Mouse (Mus musculus): Measurements from ENCODE around the gene Tox4.
"Not testable (repeated sequence)": the region's sequence is repeated elsewhere in the genome, so short reads cannot be mapped to it uniquely, and the experiment has no call there.

The Tox4 gene

GRCm38 (mm10) chr14:52278932-52279746 is at the start of gene Tox4, which contains the start of gene Rab2b:
Tox4 (plus strand) TSS chr14:52279146.
Rab2b (minus strand) TSS chr14:52279545.
- peak; percentile 97 for DNase-seq (ENCODE audit: low spot score)

DNA sequence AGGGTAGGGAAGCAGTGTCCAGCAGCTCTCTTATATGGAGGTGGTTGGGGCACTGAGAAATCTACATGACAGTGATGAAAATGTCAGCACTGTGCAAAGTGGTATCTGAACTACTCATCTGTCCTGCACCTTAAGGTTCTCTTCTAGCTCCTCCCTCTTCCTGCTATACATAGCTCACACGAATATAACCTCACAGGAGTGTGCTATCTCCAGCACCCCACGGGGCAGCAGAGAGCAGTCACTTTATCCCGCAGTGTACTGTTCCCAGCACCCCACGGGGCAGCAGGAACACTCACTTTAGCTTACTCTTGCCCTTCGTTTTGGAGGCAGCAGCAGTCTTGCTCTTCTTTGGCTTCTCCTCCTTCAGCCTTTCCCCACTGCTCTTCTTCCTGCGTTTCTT is 46.7 kb upstream of the Tox4 start:
- no peak for DNase-seq (ENCODE audit: low spot score)

DNA sequence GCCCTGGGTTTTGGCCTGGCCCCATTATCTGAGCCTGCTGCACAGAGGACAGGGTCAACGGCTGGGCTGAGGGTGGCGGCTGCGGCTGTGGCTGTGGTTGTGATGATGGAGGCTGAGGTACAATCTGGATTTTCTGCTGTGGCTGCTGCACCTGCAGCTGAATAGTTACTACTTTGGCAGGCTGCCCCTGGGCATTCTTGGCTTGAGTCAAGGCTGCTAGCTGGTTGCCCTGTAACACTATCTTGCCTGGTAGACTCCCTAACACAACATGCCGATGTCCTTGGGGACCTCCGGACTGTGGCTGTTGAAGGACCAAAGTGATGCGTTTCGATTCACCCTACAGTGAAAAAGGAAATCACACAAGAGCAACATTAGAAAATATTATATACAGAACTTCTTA is 43.8 kb upstream of the Tox4 start:
- peak; percentile 75 for DNase-seq (ENCODE audit: low spot score)

GRCm38 (mm10) chr14:52236216-52236615 is 42.7 kb upstream of the Tox4 start:
- DNase-seq (ENCODE audit: low spot score): no peak

DNA sequence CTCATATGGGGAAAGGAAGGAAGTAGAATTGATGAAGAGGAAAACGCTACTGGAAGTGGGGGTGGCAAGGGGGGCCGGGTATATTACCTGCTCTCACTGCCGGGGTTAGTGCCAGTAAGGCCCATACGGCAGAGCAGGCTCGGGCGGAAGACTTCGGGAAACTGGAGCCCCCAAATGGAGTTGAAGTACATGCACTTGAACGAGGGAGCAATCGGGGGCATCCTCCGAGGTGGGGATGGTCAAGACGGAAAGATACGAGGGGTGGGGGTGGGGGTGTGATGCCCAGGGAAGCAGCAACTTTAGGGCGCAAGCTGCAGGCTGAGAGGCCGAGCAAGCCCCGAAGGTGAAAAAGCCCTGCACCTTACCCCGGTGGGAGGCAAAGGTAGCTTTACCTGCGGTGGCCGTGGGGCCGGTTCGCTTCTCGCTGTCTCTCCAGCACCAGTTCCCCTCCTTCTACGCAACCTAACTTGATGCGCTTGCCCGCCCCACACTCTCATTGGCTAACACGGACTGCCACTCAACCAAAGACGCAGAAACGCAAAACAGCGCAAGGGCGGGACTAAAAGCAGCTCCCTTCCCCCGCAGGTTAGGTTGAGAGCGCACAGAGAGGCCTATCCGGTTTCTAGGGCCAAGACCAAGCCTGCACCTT is 34.8 kb upstream of the Tox4 start:
- DNase-seq (ENCODE audit: low spot score): peak; percentile 97

- no peak for DNase-seq (ENCODE audit: low spot score)
Measured at GRCm38 (mm10) chr14:52244690-52245042, 34.3 kb upstream of the Tox4 start.

DNA sequence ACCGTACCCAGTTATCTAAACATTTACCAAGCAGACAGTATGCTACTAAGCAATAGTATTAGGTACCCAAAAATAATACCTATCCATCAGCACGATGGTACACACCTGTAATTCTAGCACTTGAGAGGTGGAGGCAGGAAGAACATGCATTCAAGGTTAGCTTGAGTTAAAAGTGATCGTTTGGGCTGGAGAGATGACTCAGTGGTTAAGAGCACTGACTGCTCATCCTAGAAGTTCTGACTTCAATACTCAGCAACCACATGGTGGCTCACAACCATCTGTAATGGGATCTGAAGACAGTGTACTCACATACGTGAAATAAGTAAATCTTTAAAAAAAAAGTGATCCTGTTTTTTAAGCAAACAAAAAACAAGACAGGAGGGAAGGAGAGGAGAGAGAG is 32.8 kb upstream of the Tox4 start:
- no peak for DNase-seq (ENCODE audit: low spot score)

DNA sequence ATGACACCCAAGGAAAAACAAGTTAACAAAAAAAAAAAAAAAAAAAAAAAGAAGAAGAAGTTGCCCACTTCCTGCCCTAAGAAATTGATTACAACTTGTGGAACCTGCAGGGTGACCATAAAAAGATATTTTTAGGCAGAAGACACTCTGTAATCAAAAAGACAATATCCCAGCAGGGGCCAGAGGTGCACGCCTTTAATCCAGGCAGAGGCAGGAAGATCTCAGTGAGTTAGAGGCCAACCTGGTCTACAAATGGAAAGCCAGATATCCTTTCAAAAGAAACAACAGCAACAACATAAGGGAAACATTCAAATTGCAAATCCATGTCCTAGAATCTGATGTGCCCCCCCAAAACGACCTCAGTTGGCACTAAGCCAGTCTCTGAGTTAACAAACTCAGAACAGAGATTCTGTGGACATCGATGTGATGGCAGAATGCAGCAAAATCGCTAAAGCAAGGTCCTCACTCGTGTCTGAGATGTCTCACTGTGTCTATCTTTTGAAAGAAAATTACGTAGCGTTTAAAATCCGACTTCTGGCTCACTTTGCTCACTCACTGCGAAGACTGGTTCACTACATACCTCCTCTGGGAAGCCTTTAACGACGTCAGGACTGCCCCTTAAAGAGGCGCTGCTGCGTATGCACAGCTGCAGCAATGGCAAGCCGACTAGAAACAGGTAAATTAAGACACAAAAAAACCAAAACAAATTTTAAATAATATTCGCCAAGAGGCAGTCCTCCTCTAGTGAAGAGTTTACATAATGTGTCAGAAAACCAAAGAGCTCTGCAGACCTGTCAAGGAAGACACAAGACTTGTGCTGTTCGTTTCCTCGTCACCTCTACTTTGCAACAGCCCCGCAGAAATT is 22.4 kb upstream of the Tox4 start:
- DNase-seq (ENCODE audit: low spot score): no peak

DNA sequence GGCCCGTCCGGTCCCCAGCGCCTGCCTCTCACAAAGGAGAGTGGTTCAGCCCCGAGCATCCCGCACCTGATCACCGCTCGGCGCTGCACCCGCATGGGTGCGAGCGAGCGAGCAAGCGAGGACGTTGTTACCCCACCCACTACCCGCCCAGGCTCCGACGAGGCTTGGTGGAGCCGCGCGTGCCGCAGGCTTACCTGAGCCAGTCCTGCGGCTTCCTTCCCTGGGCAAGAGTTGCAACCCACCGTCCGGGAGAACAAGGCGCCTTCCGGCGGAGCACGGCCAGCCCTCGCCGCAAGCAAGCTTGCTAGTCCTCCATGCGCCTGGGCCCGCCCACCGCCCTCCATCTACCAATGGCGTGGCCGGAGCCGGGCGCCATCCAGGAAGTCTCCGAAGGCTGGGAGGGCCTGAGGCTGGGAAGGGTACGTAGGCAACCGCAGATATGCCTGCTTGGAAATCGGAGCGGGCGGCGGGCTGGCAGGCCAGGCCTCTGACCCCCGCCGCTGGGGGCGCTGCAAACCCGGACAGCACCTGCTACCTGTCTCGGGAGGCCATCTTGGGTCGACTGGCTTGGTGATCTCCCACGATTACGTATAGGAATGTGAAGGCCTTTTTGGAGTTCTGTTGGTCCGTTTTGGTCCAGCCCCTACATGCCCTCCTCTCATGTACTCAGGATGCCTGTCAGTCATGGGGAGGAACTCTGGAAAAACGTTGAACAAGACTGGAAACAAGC is 21.3 kb upstream of the Tox4 start, which contains the start of gene Chd8:
Gene Chd8, minus strand, starts transcription at position 297 of the 730 bp plus-strand sequence.
- DNase-seq (ENCODE audit: low spot score): peak; percentile 98

DNA sequence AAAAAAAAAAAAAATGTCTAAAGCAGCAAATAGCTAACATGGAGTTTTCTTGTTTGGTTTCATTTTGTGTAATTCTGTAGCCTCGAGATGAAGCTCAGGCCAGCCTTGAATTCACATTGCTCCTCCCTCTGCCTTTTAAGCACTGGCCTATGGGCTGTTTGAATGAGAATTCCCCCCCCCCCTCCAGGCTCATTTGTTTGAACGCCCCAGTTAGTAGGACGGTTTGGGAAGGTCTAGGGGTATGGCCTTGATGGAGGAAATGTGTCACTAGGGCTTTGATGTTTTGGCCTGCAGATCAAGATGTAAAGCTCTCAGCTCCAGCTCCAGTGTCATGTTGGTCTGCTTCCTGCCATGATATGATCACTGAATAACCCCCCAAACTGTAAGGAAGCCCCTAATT is 6.2 kb upstream of the Tox4 start:
- DNase-seq (ENCODE audit: low spot score): peak; percentile 15

- DNase-seq (ENCODE audit: low spot score): no peak
Measured at GRCm38 (mm10) chr14:52277210-52277609, 1.7 kb upstream of the Tox4 start.

- no peak for DNase-seq (ENCODE audit: low spot score)
Measured at GRCm38 (mm10) chr14:52279747-52280120, 788 bp downstream of the Tox4 start.

- no peak for DNase-seq (ENCODE audit: low spot score)
Measured at GRCm38 (mm10) chr14:52283629-52284028, 4.7 kb downstream of the Tox4 start.

DNA sequence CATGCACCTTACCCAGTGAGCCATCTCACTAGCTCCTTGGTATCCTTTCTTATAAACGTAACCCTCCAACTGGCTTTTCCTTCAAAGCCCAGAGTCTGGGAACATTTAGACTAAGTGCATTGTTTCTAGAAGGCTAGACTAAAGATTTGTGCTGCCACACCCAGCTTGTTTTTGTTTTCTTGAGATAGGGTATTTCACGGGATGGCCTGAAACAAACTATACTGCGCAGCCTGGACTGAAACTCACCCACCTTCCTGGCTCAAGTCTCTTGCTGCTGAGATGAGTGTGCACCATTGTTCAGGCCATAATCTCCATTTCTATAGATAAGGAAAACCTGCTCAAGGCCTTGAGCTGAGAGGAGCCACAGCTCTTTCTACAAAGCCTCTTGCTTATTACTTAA is 5.2 kb downstream of the Tox4 start:
- DNase-seq (ENCODE audit: low spot score): no peak

DNA sequence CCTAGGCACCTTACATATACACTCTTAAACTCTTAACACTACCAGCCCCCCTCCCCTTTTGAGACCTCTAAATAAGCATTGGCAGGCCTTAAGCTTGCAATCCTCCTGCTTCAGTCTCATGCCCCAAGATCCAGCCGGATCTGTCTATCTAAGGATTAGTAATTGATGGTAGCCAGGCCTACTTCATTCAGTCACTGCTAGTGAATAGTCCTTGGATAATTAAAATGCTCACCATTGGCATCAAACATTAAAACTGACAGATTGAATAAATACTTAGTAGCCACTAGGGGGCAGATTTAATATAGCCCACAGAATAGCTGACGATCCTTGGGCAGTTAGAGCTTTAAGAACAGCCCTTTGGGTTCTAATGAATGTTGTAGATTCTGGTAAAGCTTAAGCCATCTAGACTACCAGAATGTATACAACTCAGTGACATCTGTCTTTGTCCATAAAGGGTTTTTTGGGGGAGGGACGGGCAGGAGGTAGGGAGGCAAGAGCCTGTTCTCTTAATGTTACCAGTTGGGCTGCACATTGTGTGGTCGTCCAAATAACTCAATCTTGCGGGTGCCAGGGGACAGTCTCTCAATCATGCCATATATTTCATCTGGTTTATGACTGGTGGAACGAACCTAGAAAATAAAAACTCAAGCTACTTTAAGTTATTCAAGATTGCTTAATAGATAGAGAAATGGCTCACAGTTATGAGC is 16.8 kb downstream of the Tox4 start:
- DNase-seq (ENCODE audit: low spot score): no peak

DNA sequence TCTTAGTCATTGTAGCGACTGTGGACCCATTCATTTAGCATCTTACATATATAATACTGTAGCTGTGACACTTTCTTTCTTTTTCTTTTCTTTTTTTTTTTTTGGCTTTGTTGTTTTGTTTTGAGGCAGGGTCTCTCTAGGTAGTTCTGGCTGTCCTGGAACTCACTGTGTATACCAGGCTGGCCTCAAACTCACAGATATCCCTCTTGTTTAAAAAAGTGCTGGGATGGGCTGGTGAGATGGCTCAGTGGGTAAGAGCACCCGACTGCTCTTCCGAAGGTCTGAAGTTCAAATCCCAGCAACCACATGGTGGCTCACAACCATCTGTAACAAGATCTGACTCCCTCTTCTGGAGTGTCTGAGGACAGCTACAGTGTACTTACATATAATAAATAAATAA is 24.6 kb downstream of the Tox4 start:
- DNase-seq (ENCODE audit: low spot score): not testable (repeated sequence)

GRCm38 (mm10) chr14:52304644-52305271 is 25.8 kb downstream of the Tox4 start, which contains the start of gene Mettl3:
Mettl3 (minus strand) TSS chr14:52305128.
- peak; percentile 86 for DNase-seq (ENCODE audit: low spot score)

DNA sequence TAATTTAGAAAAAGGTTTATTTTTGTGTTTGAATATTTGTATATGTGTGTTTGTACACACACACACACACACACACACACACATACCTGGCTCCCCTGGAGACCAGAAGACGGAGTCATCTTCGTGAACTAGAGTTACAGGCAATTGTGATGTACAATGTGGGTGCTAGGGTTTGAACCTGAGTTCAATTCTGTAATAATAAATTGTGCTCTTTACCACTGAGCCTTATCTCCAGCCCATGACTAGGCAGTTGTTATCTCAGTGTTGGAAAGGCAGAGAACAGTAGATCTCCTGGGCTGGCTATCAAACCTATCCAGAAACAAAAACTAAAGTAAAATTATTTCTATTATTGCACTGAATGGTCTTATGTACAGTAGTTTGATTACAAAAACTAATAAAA is 27.2 kb downstream of the Tox4 start:
- no peak for DNase-seq (ENCODE audit: low spot score)

- DNase-seq (ENCODE audit: low spot score): not testable (repeated sequence)
Measured at GRCm38 (mm10) chr14:52310343-52310742, 31.4 kb downstream of the Tox4 start.

DNA sequence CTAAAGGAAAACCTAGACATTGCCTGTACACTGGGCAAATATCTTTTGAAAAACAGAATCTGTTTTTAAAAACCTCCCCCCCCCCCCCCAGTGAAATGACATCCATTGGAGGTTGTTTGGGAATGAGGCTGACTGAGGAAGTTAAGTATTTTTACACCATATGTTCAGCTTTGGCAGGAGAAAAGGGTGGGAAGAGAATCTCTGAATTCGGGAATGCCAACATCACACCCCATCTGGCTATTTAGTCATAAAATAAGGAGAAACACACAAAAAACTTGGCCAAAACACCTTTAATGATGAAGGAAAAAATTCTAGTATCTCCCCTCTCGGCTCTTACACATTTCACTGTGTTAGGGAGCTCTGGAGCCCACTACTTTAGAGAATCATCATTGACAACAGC is 32.0 kb downstream of the Tox4 start:
- no peak for DNase-seq (ENCODE audit: low spot score)
